Mouse (Mus musculus) G1E-ER4 (cell line): ENCODE data around the gene Ptpn18. TPM values are rescaled to one million over a fixed set of nuclear protein-coding genes. Genes with fewer than 3 reads are reported as not detected.

Source experiments
- GATA1 ChIP-seq: IDR thresholded peaks from one replicate; pipeline ENCODE4 v1.8.0; 2012; ENCODE audit warnings: low read length, inconsistent platforms
- polyA plus RNA-seq: library from polyadenylated mRNA; stranded (reverse); fragments of >175 nt; gene quantifications from 2 replicates; pipeline ENCODE4 v1.2.3, GENCODE M21; 2012

The Ptpn18 gene
- polyA plus RNA-seq, 1 experiment = 70.6 TPM

- no peak for TF ChIP-seq GATA1
Observed at GRCm38 (mm10) chr1:34443124-34443523, 16.4 kb upstream of the Ptpn18 start.

- no peak for TF ChIP-seq GATA1
Observed at GRCm38 (mm10) chr1:34458431-34458830, 1.1 kb upstream of the Ptpn18 start.

GRCm38 (mm10) chr1:34460061-34460441 is 489 bp downstream of the Ptpn18 start:
- no peak for TF ChIP-seq GATA1

GRCm38 (mm10) chr1:34462766-34463165 is 3.2 kb downstream of the Ptpn18 start:
- TF ChIP-seq GATA1 = no peak

GRCm38 (mm10) chr1:34464310-34464817 is 4.8 kb downstream of the Ptpn18 start:
- no peak for TF ChIP-seq GATA1

GRCm38 (mm10) chr1:34465445-34465844 is 5.9 kb downstream of the Ptpn18 start:
- no peak for TF ChIP-seq GATA1

- TF ChIP-seq GATA1 = no peak
Observed at GRCm38 (mm10) chr1:34468051-34468450, 8.5 kb downstream of the Ptpn18 start.

GRCm38 (mm10) chr1:34468500-34468899 is 8.9 kb downstream of the Ptpn18 start:
- no peak for TF ChIP-seq GATA1

GRCm38 (mm10) chr1:34469801-34470200 is 10.2 kb downstream of the Ptpn18 start:
- TF ChIP-seq GATA1 = no peak

GRCm38 (mm10) chr1:34472427-34473300 is 13.1 kb downstream of the Ptpn18 start:
- no peak for TF ChIP-seq GATA1

- no peak for TF ChIP-seq GATA1
Observed at GRCm38 (mm10) chr1:34478891-34479655, 19.5 kb downstream of the Ptpn18 start.

- TF ChIP-seq GATA1 = no peak
Observed at GRCm38 (mm10) chr1:34480801-34481200, 21.2 kb downstream of the Ptpn18 start.

- no peak for TF ChIP-seq GATA1
Observed at GRCm38 (mm10) chr1:34481920-34482669, 22.5 kb downstream of the Ptpn18 start.

- TF ChIP-seq GATA1 = no peak
Observed at GRCm38 (mm10) chr1:34484470-34484869, 24.9 kb downstream of the Ptpn18 start.

GRCm38 (mm10) chr1:34485461-34486188 is 26.1 kb downstream of the Ptpn18 start:
- no peak for TF ChIP-seq GATA1
